Mouse (Mus musculus) limb, embryonic 12.5 days (tissue): Measurements from ENCODE around the gene Ero1lb. TPM values are rescaled to one million over a fixed set of nuclear protein-coding genes. Genes with fewer than 3 reads are reported as not detected.
A peak's percentile ranks its signal among the peaks of the same experiment; 100 is the strongest.

Experiments
- ATAC-seq: fragments of 200-750 bp; cut with Nextera tagmentation; 2 replicates; pipeline ENCODE4 v1.8.0; 2017; ENCODE audit warnings: low read depth, moderate TSS enrichment; ENCODE audit not compliant: insufficient number of reproducible peaks, insufficient read depth, low FRiP score, low TSS enrichment
- H3K27ac ChIP-seq: fragments of 300-500 bp; sonication (generic); 2 replicates; pipeline ENCODE4 v1.5.1; 2016; ENCODE audit warnings: mild to moderate bottlenecking, moderate library complexity
- H3K27me3 ChIP-seq: fragments of 300-500 bp; sonication (generic); 2 replicates; pipeline ENCODE4 v1.6.1; 2016; ENCODE audit warnings: mild to moderate bottlenecking, moderate library complexity
- H3K36me3 ChIP-seq: fragments of 300-500 bp; sonication (generic); 2 replicates; pipeline ENCODE4 v1.6.1; 2016; ENCODE audit warnings: mild to moderate bottlenecking, moderate library complexity
- H3K4me1 ChIP-seq: fragments of 300-500 bp; sonication (generic); replicated peaks from 2 replicates; pipeline ENCODE4 v1.6.1; 2016
- H3K4me2 ChIP-seq: fragments of 300-500 bp; sonication (generic); 2 replicates; pipeline ENCODE4 v1.6.1; 2016; ENCODE audit warnings: mild to moderate bottlenecking, moderate library complexity
- H3K4me3 ChIP-seq: fragments of 300-500 bp; sonication (generic); replicated peaks from 2 replicates; pipeline ENCODE4 v1.5.1; 2016; ENCODE audit warnings: mild to moderate bottlenecking
- H3K9ac ChIP-seq: fragments of 300-500 bp; sonication (generic); replicated peaks from 2 replicates; pipeline ENCODE4 v1.6.1; 2016; ENCODE audit warnings: mild to moderate bottlenecking, moderate library complexity
- H3K9me3 ChIP-seq: fragments of 300-500 bp; sonication (generic); 2 replicates; pipeline ENCODE4 v1.6.1; 2016; ENCODE audit warnings: mild to moderate bottlenecking, moderate library complexity
- WGBS: fragments of 180-500 bp; shearing (Covaris S2); methylation state at CpG from one replicate; pipeline ENCODE4 v1.1.7; 2016; 5-methylcytosine and 5-hydroxymethylcytosine counted together
- polyA plus RNA-seq: library from polyadenylated mRNA; unstranded; fragments of >200 nt; fragmentation: Nextera tagmentation; extraction: Ambion mirVana; gene quantifications from 2 replicates; pipeline ENCODE4 v1.2.1, GENCODE M21; 2016

The Ero1lb gene
- 6.4 and 6.8 TPM in 2 replicates for polyA plus RNA-seq

DNA sequence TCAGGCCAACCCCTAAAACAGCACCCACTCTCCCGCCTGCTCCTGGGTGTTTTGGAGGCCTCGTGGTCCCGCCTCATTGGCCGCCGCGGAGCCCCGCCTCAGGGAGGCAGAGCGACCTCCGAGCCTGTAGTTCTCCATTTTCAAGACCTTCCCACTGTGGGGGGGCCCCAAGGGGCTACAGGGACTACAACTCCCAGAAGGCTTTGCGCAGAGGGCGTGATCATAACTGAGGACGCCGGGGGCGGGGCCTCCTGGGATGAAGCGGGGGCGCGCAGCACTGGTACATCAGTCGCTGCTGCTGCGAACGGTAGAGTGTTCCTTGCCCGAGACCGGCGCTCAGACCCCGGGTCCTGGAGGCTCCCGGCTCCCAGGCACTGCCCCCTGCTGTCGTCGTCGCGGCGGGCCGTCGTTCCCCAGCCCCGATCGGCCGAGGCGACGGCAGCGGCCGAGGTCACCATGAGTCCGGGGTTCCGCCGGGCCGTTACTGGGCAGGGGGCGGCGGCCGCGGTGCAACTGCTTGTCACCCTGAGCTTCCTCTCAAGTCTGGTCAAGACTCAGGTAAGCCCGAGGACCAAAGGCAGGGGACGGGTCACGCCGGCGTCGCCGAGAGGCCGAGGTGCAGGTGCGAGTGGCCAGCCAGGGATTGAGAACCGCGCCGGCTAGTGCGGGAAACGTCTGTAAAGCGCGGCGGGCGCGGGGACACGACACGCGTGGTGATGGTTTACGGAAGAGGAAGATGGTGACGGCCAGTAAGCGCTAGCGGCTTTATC lies at the start of gene Ero1lb:
Gene Ero1lb, plus strand, starts transcription at position 254 of the 770 bp plus-strand sequence.
- Histone ChIP-seq H3K4me1 (peaks cover 6% of the 10 kb centered on the region), H3K27me3 (peaks cover 9% of the 10 kb centered on the region; the same call in 1 of the 2 replicates), H3K27ac (no peak within 1 kb of the TSS), H3K36me3 (no peaks in the 10 kb centered on the region), H3K9me3 (no peaks in the 10 kb centered on the region), H3K9ac (peak within 1 kb of the TSS; percentile 70), H3K4me2 (peak within 1 kb of the TSS; percentile 87), H3K4me3 (peak within 1 kb of the TSS; percentile 74)
- peak; percentile 99 for ATAC-seq
- WGBS, result under 1% methylated on average over 73 of the region's 73 CpGs

DNA sequence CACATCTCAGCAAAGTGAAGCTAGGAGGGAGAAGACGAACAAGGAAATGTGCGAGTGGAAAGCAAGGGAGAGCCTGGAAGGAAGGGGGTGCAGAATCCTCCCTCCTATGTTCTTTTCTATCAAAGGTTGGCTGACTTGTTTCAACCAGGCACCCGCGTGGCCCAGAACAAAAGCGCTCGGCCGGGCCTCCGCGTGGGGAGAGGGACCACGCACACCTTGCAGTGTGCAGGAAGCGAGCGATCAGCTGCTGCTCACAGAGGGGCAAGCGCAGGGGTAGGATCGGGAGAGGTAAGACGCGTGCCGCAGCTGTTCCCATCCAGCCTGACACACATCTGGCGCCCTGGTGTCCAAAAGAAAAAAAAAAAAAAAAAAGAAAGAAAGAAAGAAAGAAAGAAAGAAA lies 46.3 kb upstream of the Ero1lb start:
- Histone ChIP-seq H3K4me2 (peak overlapping the region; percentile 92), H3K4me3 (peak overlapping the region; percentile 55), H3K27ac (no peak overlapping the region), H3K9me3 (no peaks in the 10 kb centered on the region), H3K4me1 (no peaks in the 10 kb centered on the region), H3K27me3 (peaks cover 21% of the 10 kb centered on the region), H3K9ac (0 out of 2 replicates have a peak overlapping the region, but pooled peaks have one; percentile 24), H3K36me3 (no peaks in the 10 kb centered on the region)
- ATAC-seq, result no peak
- WGBS, result 5% methylated on average over 18 of the region's 18 CpGs

DNA sequence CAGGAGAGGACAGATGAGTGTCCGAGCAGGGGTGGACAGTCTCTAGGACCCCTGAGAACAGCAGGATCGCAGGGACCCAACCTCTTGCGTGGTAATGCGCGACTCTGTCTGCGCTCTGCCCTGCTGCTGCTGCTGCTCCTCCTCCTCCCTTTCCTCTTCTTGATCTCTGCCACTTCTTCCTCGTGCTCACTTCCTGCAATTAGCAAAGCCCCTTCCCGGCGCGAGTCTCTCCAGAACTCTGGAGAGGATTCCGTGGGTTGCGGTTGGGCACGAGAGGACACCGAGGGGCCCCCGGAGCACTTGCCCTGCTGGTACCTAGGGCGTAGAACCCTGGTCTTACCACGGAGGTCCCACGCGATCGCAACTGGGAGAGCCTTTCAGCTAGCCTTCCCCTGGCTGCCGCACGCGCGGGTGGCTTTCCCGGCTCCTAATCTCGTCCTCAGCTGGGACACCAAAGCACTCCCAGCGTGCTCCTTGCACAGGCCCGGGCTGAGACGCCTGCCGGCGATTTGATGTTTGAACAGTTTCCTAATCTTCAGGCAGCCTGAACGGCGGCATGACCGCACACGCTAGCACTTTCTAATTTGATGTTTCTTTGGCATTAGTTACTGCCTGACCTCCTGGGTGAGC lies 45.6 kb upstream of the Ero1lb start, which contains the start of gene Edaradd:
Gene Edaradd, minus strand, starts transcription at position 484 of the 630 bp plus-strand sequence.
- Histone ChIP-seq H3K9me3 (no peaks in the 10 kb centered on the region), H3K4me2 (peak within 1 kb of the TSS; percentile 92), H3K9ac (peak within 1 kb of the TSS; percentile 62), H3K4me3 (peak within 1 kb of the TSS; percentile 55), H3K4me1 (no peaks in the 10 kb centered on the region), H3K27ac (no peak within 1 kb of the TSS), H3K27me3 (peaks cover 21% of the 10 kb centered on the region), H3K36me3 (no peaks in the 10 kb centered on the region)
- peak; percentile 58; the same call in 1 of the 2 replicates for ATAC-seq
- WGBS, result under 1% methylated on average over 35 of the region's 35 CpGs

- H3K27me3 ChIP-seq, result peaks cover 21% of the 10 kb centered on the region
- ATAC-seq, result no peak
These were observed 43.3 kb upstream of the Ero1lb start for GRCm38 (mm10) chr13:12522346-12522745.

GRCm38 (mm10) chr13:12525678-12526077 lies 40.0 kb upstream of the Ero1lb start:
- 90% methylated on average over 4 of the region's 4 CpGs for WGBS
- H3K9ac ChIP-seq, result no peak overlapping the region
- H3K4me3 ChIP-seq, result no peak overlapping the region
- no peak overlapping the region for H3K27ac ChIP-seq
- no peaks in the 10 kb centered on the region for H3K27me3 ChIP-seq
- ATAC-seq, result no peak
- no peaks in the 10 kb centered on the region for H3K36me3 ChIP-seq
- no peak overlapping the region for H3K4me2 ChIP-seq
- H3K4me1 ChIP-seq, result peaks cover 5% of the 10 kb centered on the region
- no peaks in the 10 kb centered on the region for H3K9me3 ChIP-seq

More at GRCm38 (mm10) chr13:12522346-12522745, 43.3 kb upstream of the Ero1lb start:
- Histone ChIP-seq H3K4me1 (no peaks in the 10 kb centered on the region), H3K4me2 (no peak overlapping the region), H3K9ac (no peak overlapping the region), H3K36me3 (no peaks in the 10 kb centered on the region), H3K27ac (no peak overlapping the region), H3K9me3 (no peaks in the 10 kb centered on the region), H3K4me3 (no peak overlapping the region)

- Histone ChIP-seq H3K4me3 (no peak overlapping the region), H3K9me3 (no peaks in the 10 kb centered on the region), H3K9ac (no peak overlapping the region), H3K27ac (no peak overlapping the region), H3K27me3 (no peaks in the 10 kb centered on the region), H3K4me1 (no peaks in the 10 kb centered on the region; the same call in 1 of the 2 replicates), H3K36me3 (no peaks in the 10 kb centered on the region), H3K4me2 (no peak overlapping the region)
- WGBS, result 80% methylated on average over 3 of the region's 3 CpGs
- ATAC-seq, result no peak
These were observed 31.0 kb upstream of the Ero1lb start for GRCm38 (mm10) chr13:12534628-12535027.

DNA sequence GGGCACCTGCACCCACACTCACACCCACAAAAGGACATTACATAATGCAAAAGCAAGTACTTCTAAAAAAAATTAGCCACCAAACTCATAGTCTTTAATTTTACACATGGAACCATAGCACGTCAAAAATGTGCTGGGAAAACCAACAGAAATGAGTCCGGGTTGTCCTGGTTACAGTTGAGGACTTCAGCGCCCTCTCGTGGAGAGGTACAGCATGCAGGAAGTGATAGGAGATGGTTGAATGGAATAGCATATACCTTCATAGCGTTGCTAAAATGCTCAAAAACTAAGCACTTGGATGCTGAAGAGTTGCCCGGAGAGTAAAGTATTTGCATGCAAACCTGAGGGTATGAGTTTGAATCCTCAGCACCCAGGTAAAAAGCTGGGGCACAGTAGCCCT lies 27.7 kb upstream of the Ero1lb start:
- 75% methylated on average over 6 of the region's 6 CpGs for WGBS
- Histone ChIP-seq H3K9me3 (no peaks in the 10 kb centered on the region), H3K27ac (no peak overlapping the region), H3K27me3 (no peaks in the 10 kb centered on the region), H3K4me2 (no peak overlapping the region), H3K36me3 (no peaks in the 10 kb centered on the region), H3K4me3 (no peak overlapping the region), H3K9ac (no peak overlapping the region), H3K4me1 (peaks cover 6% of the 10 kb centered on the region)
- no peak for ATAC-seq

DNA sequence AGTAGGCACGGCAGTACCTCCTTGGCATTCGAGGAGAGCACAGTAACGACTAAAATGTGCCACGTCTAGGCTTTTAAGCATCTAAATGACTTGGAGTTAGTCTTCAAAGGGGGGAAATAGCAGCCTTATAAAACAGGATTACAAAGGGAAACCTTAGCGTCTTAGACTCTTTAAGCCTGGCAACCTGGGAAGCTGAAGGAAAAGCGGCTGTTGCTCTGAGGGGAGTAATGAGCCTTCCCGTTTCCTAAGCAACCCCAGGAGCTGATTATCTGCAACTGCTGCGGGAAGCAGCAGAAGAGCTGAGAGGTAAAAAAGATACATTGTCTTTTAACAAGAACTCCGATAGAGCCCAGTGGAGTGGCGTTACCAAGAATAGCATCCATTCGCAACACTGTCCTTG lies 26.0 kb upstream of the Ero1lb start:
- WGBS, result 28% methylated on average over 11 of the region's 11 CpGs
- no peak for ATAC-seq
- H3K4me1 ChIP-seq, result peaks cover 6% of the 10 kb centered on the region
- H3K4me2 ChIP-seq, result no peak overlapping the region
- no peak overlapping the region for H3K9ac ChIP-seq
- no peaks in the 10 kb centered on the region for H3K9me3 ChIP-seq
- H3K27me3 ChIP-seq, result no peaks in the 10 kb centered on the region
- H3K36me3 ChIP-seq, result no peaks in the 10 kb centered on the region
- H3K4me3 ChIP-seq, result no peak overlapping the region
- no peak overlapping the region for H3K27ac ChIP-seq

- 63% methylated on average over 13 of the region's 13 CpGs for WGBS
- no peak overlapping the region for H3K4me3 ChIP-seq
- no peaks in the 10 kb centered on the region for H3K9me3 ChIP-seq
- no peak overlapping the region for H3K27ac ChIP-seq
- H3K9ac ChIP-seq, result no peak overlapping the region
- no peaks in the 10 kb centered on the region for H3K36me3 ChIP-seq
- no peaks in the 10 kb centered on the region for H3K27me3 ChIP-seq
- ATAC-seq, result no peak
- H3K4me2 ChIP-seq, result no peak overlapping the region
- peaks cover 6% of the 10 kb centered on the region for H3K4me1 ChIP-seq
These were observed 25.6 kb upstream of the Ero1lb start for GRCm38 (mm10) chr13:12540119-12540518.

- Histone ChIP-seq H3K9ac (no peak overlapping the region), H3K36me3 (no peaks in the 10 kb centered on the region), H3K4me2 (peak overlapping the region; percentile 37), H3K27ac (no peak overlapping the region), H3K4me1 (peaks cover 6% of the 10 kb centered on the region), H3K9me3 (no peaks in the 10 kb centered on the region), H3K27me3 (no peaks in the 10 kb centered on the region), H3K4me3 (no peak overlapping the region)
- peak; percentile 82; the same call in 1 of the 2 replicates for ATAC-seq
- 10% methylated on average over 23 of the region's 23 CpGs for WGBS
These were observed 23.4 kb upstream of the Ero1lb start for GRCm38 (mm10) chr13:12542006-12542981.
